Mouse (Mus musculus) 3134 (cell line): Measurements from ENCODE around the gene Fam217a.
A peak's percentile ranks its signal among the peaks of the same experiment; 100 is the strongest.
"Not testable (repeated sequence)": the region's sequence is repeated elsewhere in the genome, so short reads cannot be mapped to it uniquely, and the experiment has no call there.

Source experiments
- DNase-seq: peaks from one replicate; pipeline ENCODE4 v3.0.0-alpha.2; 2011; ENCODE audit warnings: low spot score; ENCODE audit not compliant: insufficient read length; ENCODE audit errors: extremely low read depth

Gene Fam217a

DNA sequence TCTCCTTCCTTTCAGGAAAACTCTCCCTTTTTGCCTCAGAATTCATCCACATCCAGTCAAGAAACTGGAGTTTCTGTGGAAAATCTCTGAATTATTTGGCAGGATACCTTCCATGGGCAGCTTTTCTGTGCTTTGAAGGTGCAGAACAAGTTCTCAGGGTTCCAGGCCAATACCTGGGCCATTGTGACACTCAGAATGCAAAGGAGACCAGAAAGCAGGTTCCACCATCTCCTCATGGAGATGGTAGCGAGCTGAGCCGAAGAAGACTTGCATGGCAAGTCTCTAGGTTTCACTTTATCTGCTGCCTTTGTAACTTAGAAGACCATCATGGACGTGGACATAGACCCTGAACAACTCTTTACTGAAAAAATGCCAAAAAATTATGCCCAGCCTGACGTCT is at the start of gene Fam217a, which contains the start of gene 4933417A18Rik:
TSS of gene Fam217a (minus strand) at position 101 of the 400 bp plus-strand sequence.
TSS of gene 4933417A18Rik (plus strand) at position 200 of the 400 bp plus-strand sequence.
- no peak for DNase-seq

DNA sequence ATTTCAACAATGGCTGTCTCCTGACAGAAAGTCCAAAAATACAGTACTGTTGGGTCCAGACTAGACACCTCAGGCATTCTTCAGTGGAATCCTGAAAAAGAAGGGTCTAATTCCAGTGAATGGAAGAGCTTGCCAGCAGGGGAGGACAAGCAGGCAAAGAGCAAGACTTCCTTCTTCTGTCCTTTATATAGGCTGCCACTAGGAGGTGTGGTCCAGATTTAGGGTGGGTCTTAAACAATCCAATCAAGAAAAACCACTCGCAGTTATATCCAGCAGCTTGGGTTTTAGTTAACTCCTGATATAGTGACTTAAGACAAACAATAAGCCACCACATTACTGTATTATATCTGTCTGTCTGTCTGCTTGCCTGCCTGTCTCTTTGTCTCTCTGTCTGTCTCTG is 49.7 kb upstream of the Fam217a start:
- DNase-seq, result no peak

DNA sequence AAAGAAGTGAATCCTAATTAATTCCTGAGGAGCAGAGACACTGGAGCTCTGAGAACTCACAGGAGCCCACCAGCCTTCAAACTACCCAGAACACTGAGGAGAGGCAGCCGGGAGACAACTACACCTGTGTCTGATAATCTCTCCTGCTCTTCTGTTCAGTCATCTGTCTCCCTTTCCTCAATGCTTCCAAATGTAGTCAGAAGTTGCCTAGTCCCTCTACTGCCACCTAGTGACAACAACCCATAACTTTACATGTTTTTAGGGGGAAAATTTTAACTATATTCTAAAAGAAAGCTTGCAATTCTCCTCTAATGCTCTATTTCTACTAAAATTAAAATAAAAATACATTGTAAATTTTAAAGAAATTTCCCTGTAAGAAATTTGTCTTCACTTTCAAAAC is 49.0 kb upstream of the Fam217a start:
- DNase-seq, result no peak

DNA sequence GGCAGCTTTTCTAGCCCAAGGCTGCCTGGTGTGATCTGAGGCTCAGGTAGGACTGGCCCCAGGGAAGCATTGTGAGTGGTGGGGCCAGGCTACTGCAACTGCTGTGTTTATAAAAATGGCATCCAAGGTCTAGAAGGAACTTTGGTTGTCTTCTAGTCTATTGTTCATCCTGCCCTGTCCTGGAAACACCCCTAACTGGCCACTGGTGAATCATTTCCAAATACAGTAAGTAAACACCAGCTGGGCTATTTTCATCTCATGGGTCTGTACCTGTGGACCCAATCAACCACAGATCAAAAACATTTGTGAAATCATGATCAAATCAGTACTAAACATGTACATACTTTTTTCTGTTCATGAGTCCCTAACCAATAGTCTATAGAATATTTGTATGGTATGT is 48.3 kb upstream of the Fam217a start:
- DNase-seq, result not testable (repeated sequence)

DNA sequence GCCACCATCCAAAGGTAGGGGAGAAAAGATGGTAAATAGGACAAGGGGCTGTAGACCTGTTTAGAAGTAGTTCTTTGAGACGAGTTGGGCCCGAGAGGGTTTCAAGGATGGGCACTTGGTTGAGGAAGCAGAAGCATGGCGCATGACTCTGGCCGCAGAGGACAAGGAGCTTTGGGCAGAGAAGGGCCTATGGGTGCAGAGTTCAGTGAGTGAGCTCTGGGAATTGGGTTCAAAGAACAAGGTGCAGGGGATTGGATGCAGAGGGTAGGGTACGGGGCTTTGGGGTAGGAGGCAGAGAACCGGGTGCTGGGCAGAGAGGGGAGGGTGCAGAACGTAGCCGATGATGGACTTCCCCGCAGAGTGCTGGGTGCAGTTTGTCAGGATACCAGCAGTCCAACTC is 41.5 kb upstream of the Fam217a start:
- not testable (repeated sequence) for DNase-seq

DNA sequence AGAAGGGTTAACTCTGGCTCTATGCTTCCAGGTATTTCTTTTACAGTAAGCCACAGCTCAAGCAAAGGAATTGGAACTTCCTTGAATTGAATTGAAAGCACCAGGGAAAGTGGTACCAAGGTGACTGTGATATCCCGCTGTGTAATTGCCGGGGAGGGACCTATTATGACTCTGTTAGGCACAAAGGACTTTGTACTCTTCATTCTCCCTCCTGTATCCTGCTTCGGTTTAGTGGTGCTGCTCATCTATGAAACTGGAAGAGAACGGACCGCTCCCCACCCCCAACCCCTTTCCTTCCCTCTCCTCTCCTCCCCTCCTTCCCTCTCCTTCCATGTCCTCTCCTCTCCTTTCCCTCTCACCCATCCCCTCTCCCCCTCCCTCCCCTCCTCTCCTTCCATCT is 40.8 kb upstream of the Fam217a start:
- DNase-seq, result no peak

DNA sequence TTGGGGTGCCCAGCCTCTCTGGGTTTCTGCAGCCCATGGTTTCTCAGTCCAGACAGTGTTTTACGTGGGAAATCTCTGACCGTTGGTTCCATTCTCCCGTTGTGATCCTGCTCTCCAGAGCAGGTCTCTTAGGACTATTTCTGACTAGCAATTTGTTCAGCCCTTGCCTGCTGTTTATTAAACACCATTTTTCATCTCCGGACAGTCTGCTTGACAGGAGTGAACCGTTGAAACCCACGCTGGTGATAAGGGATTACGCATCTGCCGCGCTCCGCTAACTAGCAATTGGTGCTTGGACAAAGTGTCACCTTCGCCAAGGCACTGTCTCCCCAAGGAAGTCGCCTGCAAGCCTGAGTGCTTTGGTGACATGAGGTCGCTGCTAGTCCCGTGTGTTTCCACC is 40.3 kb upstream of the Fam217a start:
- no peak for DNase-seq

DNA sequence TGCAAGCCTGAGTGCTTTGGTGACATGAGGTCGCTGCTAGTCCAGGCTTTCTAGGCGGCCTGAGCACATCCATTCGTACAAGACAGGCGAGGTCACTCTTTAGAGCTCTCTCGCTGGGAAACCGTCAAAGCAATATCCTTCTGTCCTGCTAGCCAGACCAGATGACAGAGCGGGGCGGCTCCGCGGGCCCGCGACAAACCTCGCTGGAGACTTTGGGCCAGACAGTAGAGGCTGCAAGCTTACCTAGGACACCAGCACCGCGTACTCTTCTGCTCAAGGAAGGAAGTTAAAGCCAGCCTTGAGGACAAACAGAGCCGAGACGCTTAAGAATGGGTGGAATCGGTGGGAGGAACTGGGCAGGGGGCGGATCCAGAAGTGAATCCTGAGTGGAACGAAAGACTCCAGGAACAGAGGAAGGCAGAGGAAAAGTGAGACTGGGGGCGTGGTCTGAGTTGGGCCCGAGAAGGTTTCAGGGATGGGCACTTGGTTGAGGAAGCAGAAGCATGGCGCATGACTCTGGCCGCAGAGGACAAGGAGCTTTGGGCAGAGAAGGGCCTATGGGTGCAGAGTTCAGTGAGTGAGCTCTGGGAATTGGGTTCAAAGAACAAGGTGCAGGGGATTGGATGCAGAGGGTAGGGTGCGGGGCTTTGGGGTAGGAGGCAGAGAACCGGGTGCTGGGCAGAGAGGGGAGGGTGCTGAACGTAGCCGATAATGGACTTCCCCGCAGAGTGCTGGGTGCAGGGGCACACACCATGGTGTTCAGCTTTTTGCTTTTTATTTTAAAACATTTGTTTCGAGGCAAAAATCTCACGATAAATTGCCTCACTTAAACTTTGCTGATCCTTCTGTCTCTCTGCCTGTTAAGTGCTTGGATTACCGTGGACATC is 39.6 kb upstream of the Fam217a start, which contains the start of gene Eci3:
TSS of gene Eci3 (minus strand) at position 300 of the 887 bp plus-strand sequence.
- DNase-seq, result peak; percentile 7

DNA sequence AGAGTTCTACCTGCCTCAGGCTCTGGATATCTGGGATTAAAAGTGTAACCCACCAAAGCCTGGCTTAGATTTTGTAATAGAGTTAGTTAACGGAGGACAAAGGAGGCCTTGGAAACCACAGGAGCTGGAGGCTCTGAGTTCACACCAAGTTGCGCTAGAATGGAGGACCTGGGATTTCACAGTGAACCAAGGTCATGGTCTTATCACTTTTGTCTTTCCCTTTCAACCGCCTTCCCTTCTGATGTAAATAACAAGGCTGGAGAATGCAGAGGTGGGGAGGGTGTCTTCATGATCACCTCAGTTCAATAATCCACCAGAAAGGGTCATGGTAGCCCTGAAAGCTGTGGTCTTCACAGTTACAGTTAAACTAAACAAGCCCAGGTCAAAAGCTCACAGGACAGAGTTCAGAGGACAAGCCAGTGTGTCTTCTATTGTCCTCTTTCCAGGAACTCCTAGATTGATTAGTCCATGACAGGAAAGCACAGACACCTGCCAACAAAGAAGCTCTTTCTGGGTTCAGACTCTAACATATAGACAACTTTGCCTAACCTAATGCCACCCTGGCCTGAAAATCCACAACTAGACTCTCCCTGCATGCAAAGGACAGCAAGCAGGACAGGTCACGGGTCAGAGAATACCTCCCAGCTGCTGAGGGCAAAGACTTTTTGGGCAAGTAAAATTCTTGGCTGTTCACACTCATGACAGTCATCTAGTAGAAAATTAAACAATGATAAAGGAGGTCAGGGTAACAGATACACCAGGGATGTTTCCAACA is 37.1 kb upstream of the Fam217a start:
- DNase-seq, result no peak

DNA sequence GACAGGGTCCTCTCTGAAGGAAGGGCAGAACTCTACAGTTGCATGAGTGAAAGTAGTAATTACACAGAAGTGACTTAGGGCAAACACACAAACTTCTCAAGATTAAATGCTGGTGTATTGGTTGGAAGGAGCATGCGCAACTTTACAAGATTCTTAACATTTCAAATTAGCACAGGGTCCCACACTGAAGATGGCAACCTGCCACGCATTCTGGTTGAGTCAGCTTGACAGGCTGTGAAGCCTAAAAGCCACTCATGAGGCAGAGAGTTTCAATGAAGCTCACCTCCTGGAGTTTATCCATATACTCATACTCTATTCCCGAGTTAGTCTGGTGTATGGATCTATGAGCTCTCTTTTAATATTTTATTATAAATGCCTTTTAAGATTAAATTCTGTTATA is 34.0 kb upstream of the Fam217a start:
- DNase-seq, result not testable (repeated sequence)

DNA sequence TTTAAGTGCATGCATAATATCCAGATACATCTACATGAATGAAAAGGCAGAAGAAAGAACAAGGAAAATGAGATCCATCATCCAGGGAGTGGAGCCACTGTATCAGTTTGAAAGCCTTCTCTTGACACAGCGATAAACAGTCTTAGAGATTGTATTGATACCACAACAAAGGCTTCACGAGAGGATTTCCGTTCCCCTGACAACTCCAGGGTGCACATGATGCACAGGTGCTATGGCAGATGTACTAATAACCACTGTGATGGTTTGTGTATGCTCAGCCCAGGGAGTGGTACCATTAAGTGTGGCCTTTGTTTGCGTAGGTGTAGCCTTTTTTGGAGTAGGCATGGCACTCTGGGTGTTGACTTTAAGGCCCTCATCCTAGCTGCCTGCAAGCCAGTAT is 32.8 kb upstream of the Fam217a start:
- no peak for DNase-seq

DNA sequence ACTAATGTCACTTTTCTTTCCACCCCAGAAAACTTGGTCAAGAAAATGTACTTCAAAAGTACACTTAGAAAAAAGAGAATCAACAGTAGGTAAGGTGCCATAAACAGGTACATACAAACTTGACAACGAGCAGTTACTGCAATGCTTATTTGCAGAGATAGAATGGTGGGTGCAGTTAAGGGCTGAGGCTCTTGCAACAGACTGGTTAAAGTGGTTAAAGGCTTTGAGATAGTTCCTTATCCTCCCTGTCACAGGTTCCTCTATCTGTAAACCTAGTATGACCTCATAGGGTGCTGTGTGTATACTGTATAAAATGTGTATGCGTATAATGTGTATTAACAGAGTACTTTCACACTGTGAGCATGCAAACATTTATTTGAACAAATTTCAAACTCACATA is 27.3 kb upstream of the Fam217a start:
- DNase-seq, result not testable (repeated sequence)

DNA sequence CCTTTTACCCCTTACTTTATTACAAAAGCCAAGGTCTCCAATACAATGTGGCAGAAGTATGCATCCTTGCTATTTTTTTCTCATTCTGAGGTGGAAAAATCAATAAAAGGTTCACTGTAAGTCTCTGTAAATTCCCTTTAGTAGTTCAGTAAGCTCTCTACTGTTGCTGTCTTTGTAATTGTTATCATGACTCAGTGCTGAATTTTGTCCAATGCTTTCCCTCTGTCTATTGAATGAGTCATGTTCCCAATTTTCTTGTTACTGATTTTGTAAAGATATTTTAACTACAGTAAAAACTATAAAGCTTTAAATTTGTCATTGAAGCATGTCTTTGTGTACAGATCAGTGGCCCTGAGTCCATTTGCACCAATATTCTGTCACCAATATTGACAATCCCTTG is 18.3 kb upstream of the Fam217a start:
- peak; percentile 3 for DNase-seq

DNA sequence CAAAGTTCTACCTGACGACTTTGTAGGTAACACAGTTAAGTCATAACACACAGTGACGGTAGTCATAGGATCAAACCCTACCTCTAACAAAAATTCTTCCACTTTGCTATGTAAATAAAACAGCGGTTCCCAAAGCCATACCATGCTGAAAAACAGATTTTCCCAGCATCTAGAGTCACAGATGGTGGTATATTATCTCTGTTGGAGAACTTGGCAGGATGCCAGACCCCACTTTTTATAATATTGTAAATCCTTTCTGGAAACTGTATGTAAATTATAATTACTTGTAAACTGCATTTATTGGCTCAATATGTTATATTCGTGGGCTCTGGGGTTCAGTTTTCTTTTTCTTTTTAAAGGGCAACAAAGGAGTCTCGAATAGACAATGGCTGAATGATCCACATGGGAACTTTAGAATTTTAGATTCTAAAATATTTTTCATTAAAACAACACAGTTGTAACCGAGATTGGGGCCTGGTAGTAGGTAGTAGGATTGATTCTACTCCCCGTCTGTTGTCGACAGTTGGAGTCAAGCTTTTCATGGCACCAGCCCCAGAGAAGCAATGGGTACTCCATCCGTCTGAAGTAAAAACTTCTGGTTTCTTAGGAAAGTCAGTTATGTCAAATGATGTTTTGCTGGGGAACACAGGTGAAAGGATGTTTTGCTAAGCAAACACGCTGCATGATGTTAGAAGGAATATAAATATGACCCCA is 11.0 kb upstream of the Fam217a start:
- DNase-seq, result no peak

DNA sequence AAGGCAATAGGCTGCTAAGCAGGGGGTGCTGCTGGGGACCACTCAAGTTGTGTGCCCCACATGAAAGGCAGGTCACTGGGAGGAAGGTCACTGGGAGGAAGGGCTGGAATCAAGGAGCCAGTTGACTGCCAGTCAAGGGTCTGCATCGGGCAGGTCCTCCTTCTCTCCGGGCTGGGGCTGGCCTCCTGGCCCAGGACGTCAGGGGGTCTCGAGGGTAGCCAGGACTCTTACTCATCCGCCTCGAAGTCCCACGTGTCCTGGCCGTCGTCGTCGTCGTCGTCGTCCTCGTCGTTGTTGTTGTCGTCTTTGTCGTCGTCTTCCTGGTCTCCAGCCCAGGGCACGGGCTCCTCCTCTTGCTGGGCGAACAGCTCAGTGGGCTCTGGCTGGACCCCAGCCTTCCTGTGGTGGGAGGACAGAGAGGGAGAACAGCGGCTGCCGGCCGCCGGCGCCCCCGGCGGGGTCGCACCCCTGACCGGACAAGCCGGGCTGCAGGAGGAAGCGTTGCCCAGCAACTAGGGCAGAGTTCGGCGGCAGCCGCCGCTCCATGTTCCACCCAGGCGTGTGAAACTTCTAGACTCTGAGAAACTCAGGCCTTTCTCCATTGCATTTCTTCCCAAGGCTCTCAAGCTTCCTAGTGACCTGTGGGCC is 7.5 kb downstream of the Fam217a start:
- peak; percentile 7 for DNase-seq

DNA sequence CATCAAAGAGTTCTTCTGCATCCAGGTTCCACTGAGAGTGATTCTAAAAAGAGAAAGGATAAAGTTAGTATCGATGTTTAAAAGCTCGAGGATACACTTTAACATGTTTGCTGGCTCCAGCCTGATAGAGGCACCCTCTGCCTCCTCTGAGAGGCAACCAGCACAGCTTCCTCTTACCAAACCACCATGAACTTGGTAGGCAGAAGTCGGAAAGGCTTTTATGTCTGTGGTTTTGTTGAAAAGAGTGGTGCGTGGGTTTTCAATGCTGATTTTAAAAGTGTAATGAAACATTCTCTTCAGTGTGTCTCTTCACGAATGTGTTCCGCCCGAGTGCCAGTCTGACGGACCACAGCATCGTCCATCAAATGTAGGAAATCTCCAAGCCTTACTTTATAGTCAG is 9.5 kb downstream of the Fam217a start:
- DNase-seq, result no peak

DNA sequence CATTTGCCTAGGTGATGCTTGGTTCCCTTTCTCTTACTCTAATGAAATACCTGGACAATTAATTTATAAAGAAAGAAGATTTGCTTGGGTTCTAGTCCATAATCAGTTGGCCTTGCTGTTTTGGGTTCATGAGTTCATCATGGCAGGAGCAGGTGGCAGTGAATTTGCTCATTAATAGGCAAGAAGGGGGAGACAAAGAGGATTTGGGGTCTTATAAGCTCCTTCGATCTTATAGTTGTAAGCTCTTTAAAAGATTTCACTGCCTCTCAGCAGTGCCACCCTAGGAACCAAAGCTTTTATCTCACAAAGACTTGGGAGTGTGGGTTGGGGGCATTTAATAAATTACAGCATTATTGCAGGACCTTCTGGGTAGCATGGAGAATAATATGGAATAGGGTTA is 31.2 kb downstream of the Fam217a start:
- DNase-seq, result no peak

DNA sequence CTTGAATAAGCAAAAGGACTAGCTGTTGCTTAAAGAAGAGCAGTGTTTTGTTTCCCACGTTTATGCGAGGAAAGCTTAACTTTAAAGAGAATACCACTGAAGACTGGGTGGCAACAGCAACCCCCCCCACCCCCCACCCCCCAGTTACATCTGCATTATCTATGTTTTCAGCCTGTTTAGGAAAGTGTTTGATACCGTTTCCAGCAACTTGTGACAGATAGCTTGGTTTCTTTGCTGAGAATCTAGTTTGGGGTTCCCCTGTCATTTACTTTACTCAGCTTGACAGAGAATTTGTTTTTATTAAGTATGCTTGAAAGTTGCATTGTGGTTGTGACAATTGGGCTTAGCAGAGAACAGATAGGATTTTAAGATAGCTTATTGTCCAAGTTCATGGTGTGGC is 47.6 kb downstream of the Fam217a start:
- no peak for DNase-seq

DNA sequence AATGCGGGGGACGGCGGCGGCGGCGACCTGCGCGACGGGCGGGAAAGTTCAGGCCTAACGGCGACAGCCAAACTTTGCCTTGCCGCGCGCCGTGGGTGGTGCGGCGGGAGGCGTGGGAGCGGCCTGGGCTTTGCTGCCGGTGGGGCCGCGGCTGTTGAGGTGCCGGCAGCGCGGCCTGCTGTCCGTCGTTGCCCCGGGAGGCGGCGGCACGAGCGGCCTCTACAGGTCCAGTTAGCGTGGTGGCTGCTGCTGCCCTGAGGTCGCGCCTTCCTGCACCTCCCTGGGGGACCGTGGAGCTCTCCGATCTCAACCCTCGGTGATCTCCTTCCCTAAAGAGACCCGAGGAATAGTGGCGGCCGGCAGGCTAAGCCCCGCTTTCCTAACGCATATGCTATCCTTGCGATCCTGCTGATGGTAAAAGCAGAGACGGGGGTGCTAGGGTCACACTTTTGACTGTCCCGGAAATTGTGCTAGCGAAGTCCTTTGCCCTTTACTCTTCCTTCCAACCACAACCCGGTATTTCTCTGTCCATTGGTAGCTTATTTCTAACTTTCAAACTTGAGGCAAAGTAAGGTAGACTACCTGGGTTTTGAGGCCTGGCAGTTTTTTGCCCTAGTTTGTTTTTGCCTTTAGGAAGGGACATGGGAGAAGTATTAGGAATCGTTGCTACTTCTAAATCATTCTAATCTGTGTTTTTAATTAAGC is 48.2 kb downstream of the Fam217a start:
- DNase-seq, result no peak

DNA sequence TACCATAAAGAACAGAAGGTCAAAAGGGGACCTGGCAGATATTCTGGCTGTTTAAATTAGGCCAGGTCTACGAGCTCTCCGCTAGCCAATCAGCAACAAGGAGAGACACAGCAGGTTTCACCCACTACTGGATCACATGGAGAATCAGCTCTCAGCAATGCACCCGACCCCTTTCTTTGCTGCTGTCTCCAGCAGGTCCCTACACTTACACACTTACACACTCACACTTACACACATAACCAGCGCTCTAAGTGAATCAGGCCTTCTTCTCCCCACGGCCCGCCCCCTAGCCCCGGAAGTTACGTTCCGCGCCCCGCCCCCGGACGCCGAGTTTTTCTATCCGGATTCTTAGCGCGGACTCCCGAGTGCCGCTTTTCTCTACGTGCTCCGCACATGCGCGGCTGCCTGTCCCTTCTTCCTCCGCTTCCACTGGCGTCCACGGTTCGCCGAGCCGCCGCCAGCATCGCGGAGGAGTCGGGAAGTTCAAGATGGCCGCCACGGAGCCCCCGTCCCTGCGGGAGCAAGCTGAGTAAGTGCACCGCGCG is 48.9 kb downstream of the Fam217a start, which contains the start of gene Prpf4b:
TSS of gene Prpf4b (plus strand) at position 137 of the 545 bp plus-strand sequence.
- peak; percentile 90 for DNase-seq
